In the genomic region with DNA sequence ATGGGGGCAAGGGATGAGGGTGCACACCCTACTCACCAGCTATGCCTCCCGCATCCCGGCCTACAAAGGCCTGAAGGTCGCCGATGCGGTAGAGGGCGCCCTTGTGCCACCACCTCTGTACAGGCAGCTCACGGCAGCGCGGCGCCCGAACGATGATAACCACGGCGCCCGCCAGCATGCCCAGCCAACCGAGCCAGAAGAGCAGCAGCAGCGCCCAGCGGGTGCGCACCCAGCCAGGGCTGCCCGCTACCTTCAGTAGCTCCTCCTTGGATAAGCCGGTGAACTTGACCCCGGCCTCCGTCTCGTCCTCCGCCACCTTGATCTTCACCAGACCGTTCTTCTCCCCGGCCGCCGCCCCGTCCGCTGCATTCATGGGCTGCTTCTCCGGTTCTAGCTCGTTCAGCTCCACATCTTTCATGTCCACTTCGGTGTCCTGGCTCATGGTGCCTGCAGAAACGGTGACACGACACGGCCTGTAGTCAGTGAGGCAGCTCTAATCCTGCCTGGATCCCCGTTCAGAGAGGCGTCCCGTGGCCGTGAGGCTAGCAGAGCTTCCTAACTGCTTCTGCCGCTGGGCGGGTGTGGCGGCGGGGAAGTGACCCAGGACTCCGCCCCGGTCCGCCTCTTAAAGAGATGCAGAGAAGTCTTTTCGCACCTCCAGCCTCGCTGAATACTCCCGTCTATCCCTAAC, we compare ENCODE assay signal across 8 mouse cellular contexts. TPM values are rescaled to one million over a fixed set of nuclear protein-coding genes. Genes with fewer than 3 reads are reported as not detected.
DNase-seq lines count a peak whose midpoint lies in the region; ATAC-seq and TF ChIP-seq lines count a peak whose summit lies in the region.

No protein-coding gene starts in this region.

- peak; percentile 80 for ATAC-seq in Patski
- ATAC-seq in hindbrain, embryonic 14.5 days (ENCODE audit: low FRiP score): peak; percentile 92

- POLR2A ChIA-PET in Patski (lab: Charles Lee): interaction anchor here (0.6 to 3.2 kb wide), 11 partner anchors 9 to 276 kb away, joined by 3 to 32 read pairs (median 4); partner anchors contain the start of genes 1700092M07Rik, Ahnak, Slc3a2 and Stx5a

- peak overlapping the region; percentile 68 for H3K4me3 ChIP-seq in hindbrain, embryonic 14.5 days (replicated peaks; ENCODE audit: low read length)

- DNase-seq in Patski (ENCODE audit: low read depth, low spot score): no peak
- DNase-seq in cerebellum, postnatal 14 days: peak; percentile 96 to 97
- DNase-seq in frontal cortex, postnatal 25 days (ENCODE audit: low spot score in 2 of 2): peak; percentile 89 to 94
- peak; percentile 78 for DNase-seq in hindbrain, embryonic 14.5 days (ENCODE audit: low spot score)
- DNase-seq in layer of hippocampus, postnatal 36 days: peak; percentile 90 to 91
- peak; percentile 95 for DNase-seq in lung, postnatal 25 days (ENCODE audit: low spot score)
- peak; percentile 73 for DNase-seq in retina, adult 2 months (ENCODE audit: low read depth, low spot score)
- peak; percentile 97 for DNase-seq in thymus, postnatal 25 days

- in situ Hi-C loops in Patski (cut with MboI; ENCODE audit: low pct_unique_long_range_greater_than_20kb): loop anchor here (25.0 kb wide), 1 partner anchor 1174 kb away; the partner anchor contains the start of gene Incenp

- peak overlapping the region; percentile 60 for H3K4me2 ChIP-seq in hindbrain, embryonic 14.5 days (replicated peaks)

- TF ChIP-seq CTCF in Patski (IDR thresholded peaks at IDR 0.05): peak; percentile 98

- peaks cover 33% of the 10 kb centered on the region for H3K36me3 ChIP-seq in hindbrain, embryonic 14.5 days (replicated peaks; ENCODE audit: control insufficient read depth, insufficient read depth)

- no peaks in the 10 kb centered on the region for H3K27me3 ChIP-seq in Patski
- no peaks in the 10 kb centered on the region for H3K27me3 ChIP-seq in hindbrain, embryonic 14.5 days (ENCODE audit: control insufficient read depth, insufficient read depth, low read length)

- no peaks in the 10 kb centered on the region for H3K9me3 ChIP-seq in hindbrain, embryonic 14.5 days (ENCODE audit: control insufficient read depth, low read length)

- WGBS in hindbrain, embryonic 14.5 days: 0% methylated on average over 51 of the region's 51 CpGs

- peak overlapping the region; percentile 87 for H3K27ac ChIP-seq in hindbrain, embryonic 14.5 days

- H3K9ac ChIP-seq in hindbrain, embryonic 14.5 days: peak overlapping the region; percentile 67

- CTCF ChIA-PET in Patski (lab: Charles Lee): interaction anchor here (0.7 to 2.8 kb wide), 11 partner anchors 9 to 255 kb away, joined by 3 to 23 read pairs (median 4); partner anchors contain the start of gene Slc3a2

- H3K4me1 ChIP-seq in hindbrain, embryonic 14.5 days (replicated peaks; ENCODE audit: control insufficient read depth, insufficient read depth, low read length): peaks cover 32% of the 10 kb centered on the region

RNA-seq across cellular contexts. Expression of gene Slc3a2, which starts 9.7 kb away (rescaled TPM):
- polyA plus RNA-seq in Patski (2021): 807 TPM
- polyA plus RNA-seq in hindbrain, embryonic 14.5 days (2014; fragmentation: Nextera tagmentation; extraction: Ambion mirVana): 161 and 174 TPM in 2 replicates
- 100 to 1,000 TPM; 146 to 149 TPM for total RNA-seq in layer of hippocampus, postnatal 36 days (2021)

RNA-seq across cellular contexts. Expression of gene Wdr74, which starts 22.2 kb away (rescaled TPM):
- polyA plus RNA-seq in Patski (2021): 64.7 TPM
- 80.7 and 80.8 TPM in 2 replicates for polyA plus RNA-seq in hindbrain, embryonic 14.5 days (2014; fragmentation: Nextera tagmentation; extraction: Ambion mirVana)
- 10 to 100 TPM; 51.0 to 52.3 TPM for total RNA-seq in layer of hippocampus, postnatal 36 days (2021)

RNA-seq across cellular contexts. Expression of gene 1700092M07Rik, which starts 27.1 kb away (rescaled TPM):
- polyA plus RNA-seq in Patski (2021): 0.86 TPM
- polyA plus RNA-seq in hindbrain, embryonic 14.5 days (2014; fragmentation: Nextera tagmentation; extraction: Ambion mirVana): 0.84 and 0.90 TPM in 2 replicates
- 1 to 10 TPM; 1.3 to 1.4 TPM for total RNA-seq in layer of hippocampus, postnatal 36 days (2021)

RNA-seq across cellular contexts. Expression of gene Stx5a, which starts 27.8 kb away (rescaled TPM):
- 116 TPM for polyA plus RNA-seq in Patski (2021)
- 102 and 103 TPM in 2 replicates for polyA plus RNA-seq in hindbrain, embryonic 14.5 days (2014; fragmentation: Nextera tagmentation; extraction: Ambion mirVana)
- 10 to 100 TPM; 67.4 to 76.3 TPM for total RNA-seq in layer of hippocampus, postnatal 36 days (2021)

RNA-seq across cellular contexts. Expression of gene Nxf1, which starts 43.4 kb away (rescaled TPM):
- polyA plus RNA-seq in Patski (2021): 164 TPM
- polyA plus RNA-seq in hindbrain, embryonic 14.5 days (2014; fragmentation: Nextera tagmentation; extraction: Ambion mirVana): 120 and 125 TPM in 2 replicates
- total RNA-seq in layer of hippocampus, postnatal 36 days (2021): 100 to 1,000 TPM in 1 of 2 experiments, 10 to 100 TPM in 1; 99.8 to 119 TPM
